ENCODE assay signal across 9 mouse cellular contexts in the genomic region with DNA sequence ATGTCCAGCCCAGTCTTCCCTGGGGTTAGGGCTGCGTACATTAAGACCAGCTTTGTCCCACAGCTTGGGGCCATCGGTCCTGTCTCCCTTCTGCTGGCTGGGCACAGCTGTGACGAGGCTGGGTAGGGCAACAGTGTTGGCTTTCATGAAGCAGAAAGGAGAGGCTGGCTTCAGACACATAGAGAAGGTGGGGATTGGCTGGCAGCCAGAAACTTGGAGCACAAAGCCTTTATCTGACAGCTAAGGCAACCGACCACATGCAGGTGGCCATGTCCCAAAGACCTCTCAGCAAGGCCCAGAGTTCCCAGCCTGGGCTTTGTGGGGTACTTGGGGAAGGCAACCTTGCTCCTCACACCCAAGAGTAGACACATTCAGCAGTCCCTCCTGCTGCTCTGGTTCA. TPM values are rescaled to one million over a fixed set of nuclear protein-coding genes. Genes with fewer than 3 reads are reported as not detected.
DNase-seq lines count a peak whose midpoint lies in the region; ATAC-seq and TF ChIP-seq lines count a peak whose summit lies in the region.
"Had no signal": no experiment of that assay in that cellular context is flagged by ENCODE, and none has a peak within 500 bp of the region (broad histone marks: within the 10 kb centered on the region; RNA-seq: fewer than 3 reads in every experiment).

No protein-coding gene starts in this region.

- no peak overlapping the region for H3K4me2 ChIP-seq in lung, embryonic 15.5 days
- no peak overlapping the region for H3K4me2 ChIP-seq in lung, postnatal 0 days (replicated peaks; ENCODE audit: low read depth, low read length)

- no peak overlapping the region for H3K9ac ChIP-seq in lung, embryonic 15.5 days
- H3K9ac ChIP-seq in lung, postnatal 0 days (replicated peaks; ENCODE audit: low read depth): no peak overlapping the region

- H3K27me3 ChIP-seq in lung, embryonic 15.5 days: no peaks in the 10 kb centered on the region
- no peaks in the 10 kb centered on the region for H3K27me3 ChIP-seq in lung, postnatal 0 days (replicated peaks; ENCODE audit: insufficient read depth, low read length)

- H3K4me3 ChIP-seq in lung, embryonic 15.5 days: no peak overlapping the region
- no peak overlapping the region for H3K4me3 ChIP-seq in lung, postnatal 0 days (ENCODE audit: low read depth, low read length)

- H3K36me3 ChIP-seq in lung, embryonic 15.5 days: peaks cover 78% of the 10 kb centered on the region
- H3K36me3 ChIP-seq in lung, postnatal 0 days (ENCODE audit: insufficient read depth, low read length): peaks cover 39% of the 10 kb centered on the region

- H3K27ac ChIP-seq in lung, embryonic 15.5 days: no peak overlapping the region
- no peak overlapping the region for H3K27ac ChIP-seq in lung, postnatal 0 days (ENCODE audit: low read length)

- 65% methylated on average over 4 of the region's 4 CpGs for WGBS in lung, embryonic 15.5 days
- 56% methylated on average over 4 of the region's 4 CpGs for WGBS in lung, postnatal 0 days

- peak; percentile 27; the same call in 1 of the 2 replicates for ATAC-seq in lung, embryonic 15.5 days (ENCODE audit: borderline replicate concordance, extremely low read depth, low FRiP score, low TSS enrichment)
- no peak for ATAC-seq in lung, postnatal 0 days

- peak; percentile 62 to 79 for DNase-seq in adrenal gland, adult (ENCODE audit: inconsistent age in 2 of 2, low spot score in 1 of 2)
- DNase-seq in adrenal gland, adult 8-10 months: no peak
- DNase-seq in lung, postnatal 0 days (ENCODE audit: low spot score): no peak
- peak; percentile 36 to 37 for DNase-seq in frontal cortex, postnatal 36 days (ENCODE audit: low spot score in 2 of 2)
- DNase-seq in layer of hippocampus, postnatal 10 days (ENCODE audit: low spot score in 2 of 2): peak; percentile 59 to 66
- peak; percentile 56 for DNase-seq in thymus, postnatal 4 days
- no peak for DNase-seq in kidney, postnatal 14 days

- TF ChIP-seq CTCF in lung, postnatal 0 days (IDR thresholded peaks at IDR 0.05): no peak

- no peaks in the 10 kb centered on the region for H3K4me1 ChIP-seq in lung, embryonic 15.5 days
- no peaks in the 10 kb centered on the region for H3K4me1 ChIP-seq in lung, postnatal 0 days (ENCODE audit: insufficient read depth, low read depth, low read length)

- H3K9me3 ChIP-seq in lung, embryonic 15.5 days: no peaks in the 10 kb centered on the region
- H3K9me3 ChIP-seq in lung, postnatal 0 days (ENCODE audit: low read length): no peaks in the 10 kb centered on the region

- no peak for TF ChIP-seq EP300 in lung, postnatal 0 days (IDR thresholded peaks at IDR 0.05)

RNA-seq across cellular contexts. Expression of a gene that starts 7.1 kb away (rescaled TPM):
- total RNA-seq in adrenal gland, adult 8-10 months (2022): 10 to 100 TPM; 47.5 to 85.0 (median 71.9) TPM
- 28.7 and 32.3 TPM in 2 replicates for polyA plus RNA-seq in lung, embryonic 15.5 days (2015; fragmentation: Nextera tagmentation; extraction: Ambion mirVana)
- polyA plus RNA-seq in lung, postnatal 0 days (2015; fragmentation: Nextera tagmentation; extraction: Ambion mirVana): 31.4 and 33.8 TPM in 2 replicates
- 10 to 100 TPM; 88.0 to 92.7 TPM for total RNA-seq in layer of hippocampus, postnatal 10 days (2021)

RNA-seq across cellular contexts. Expression of a gene that starts 36.3 kb away (rescaled TPM):
- 1 to 10 TPM; 4.4 to 6.4 (median 5.4) TPM for total RNA-seq in adrenal gland, adult 8-10 months (2022)
- polyA plus RNA-seq in lung, embryonic 15.5 days (2015; fragmentation: Nextera tagmentation; extraction: Ambion mirVana): 1.6 and 2.6 TPM in 2 replicates
- 3.5 and 4.9 TPM in 2 replicates for polyA plus RNA-seq in lung, postnatal 0 days (2015; fragmentation: Nextera tagmentation; extraction: Ambion mirVana)
- 1 to 10 TPM; 1.0 to 1.6 TPM for total RNA-seq in layer of hippocampus, postnatal 10 days (2021)
- polyA plus RNA-seq: large intestine, adult 2 months had no signal

RNA-seq across cellular contexts. Expression of a gene that starts 37.3 kb away (rescaled TPM):
- total RNA-seq in adrenal gland, adult 8-10 months (2022): 10 to 100 TPM; 34.3 to 37.3 (median 36.7) TPM
- polyA plus RNA-seq in lung, embryonic 15.5 days (2015; fragmentation: Nextera tagmentation; extraction: Ambion mirVana): 57.1 and 58.7 TPM in 2 replicates
- polyA plus RNA-seq in lung, postnatal 0 days (2015; fragmentation: Nextera tagmentation; extraction: Ambion mirVana): 58.6 and 59.9 TPM in 2 replicates
- 10 to 100 TPM; 25.6 to 27.9 TPM for total RNA-seq in layer of hippocampus, postnatal 10 days (2021)

RNA-seq across cellular contexts. Expression of a gene that starts 38.2 kb away (rescaled TPM):
- total RNA-seq in adrenal gland, adult 8-10 months (2022): 100 to 1,000 TPM; 204 to 279 (median 249) TPM
- polyA plus RNA-seq in lung, embryonic 15.5 days (2015; fragmentation: Nextera tagmentation; extraction: Ambion mirVana): 215 and 229 TPM in 2 replicates
- 99.1 and 113 TPM in 2 replicates for polyA plus RNA-seq in lung, postnatal 0 days (2015; fragmentation: Nextera tagmentation; extraction: Ambion mirVana)
- 100 to 1,000 TPM; 250 to 255 TPM for total RNA-seq in layer of hippocampus, postnatal 10 days (2021)

RNA-seq across cellular contexts. Expression of a gene that starts 54.0 kb away (rescaled TPM):
- total RNA-seq in adrenal gland, adult 8-10 months (2022): 1,000 to 10,000 TPM; 1,202 to 1,723 (median 1,362) TPM
- 151 and 153 TPM in 2 replicates for polyA plus RNA-seq in lung, embryonic 15.5 days (2015; fragmentation: Nextera tagmentation; extraction: Ambion mirVana)
- polyA plus RNA-seq in lung, postnatal 0 days (2015; fragmentation: Nextera tagmentation; extraction: Ambion mirVana): 85.7 and 92.9 TPM in 2 replicates
- 100 to 1,000 TPM; 127 to 134 TPM for total RNA-seq in layer of hippocampus, postnatal 10 days (2021)

Comparison
In these comparisons a context has a peak if more than half of its experiments do, and no peak if none do; other contexts are left out.
1. DNase-seq: peak in adrenal gland, adult (2 of 2), frontal cortex, postnatal 36 days (2 of 2), layer of hippocampus, postnatal 10 days (2 of 2) and thymus, postnatal 4 days (single experiment); none in adrenal gland, adult 8-10 months (single experiment), lung, postnatal 0 days (single experiment) and kidney, postnatal 14 days (single experiment).